Mouse (Mus musculus) erythroblast, adult 5-6 weeks (primary cell): ENCODE measurements around the gene Gm13089. TPM values are rescaled to one million over a fixed set of nuclear protein-coding genes. Genes with fewer than 3 reads are reported as not detected.
"Not testable (repeated sequence)": the region's sequence is repeated elsewhere in the genome, so short reads cannot be mapped to it uniquely, and the experiment has no call there.

Source experiments
- ATAC-seq: replicated peaks from 2 replicates; pipeline ENCODE4 v1.8.0; 2016; ENCODE audit warnings: moderate number of reproducible peaks, mild to moderate bottlenecking, moderate TSS enrichment, inconsistent platforms; ENCODE audit not compliant: poor library complexity, low FRiP score, severe bottlenecking
- total RNA-seq, 2 experiments: library from RNA; stranded (forward) in 1 of 2; stranded (reverse) in 1 of 2; fragments of 150-400 nt in 1 of 2; fragments of 200-764, 138-1000 nt in 1 of 2; gene quantifications; 2 replicates each; pipeline versions ENCODE4 v1.2.3 to v1.2.4; 2015 to 2017; ENCODE audit warnings: low replicate concordance in 2 of 2

The Gm13089 gene
- total RNA-seq (2015; ENCODE audit: low replicate concordance) (not detected in 2 replicates), total RNA-seq (2017; ENCODE audit: low replicate concordance) (not detected in 2 replicates)

DNA sequence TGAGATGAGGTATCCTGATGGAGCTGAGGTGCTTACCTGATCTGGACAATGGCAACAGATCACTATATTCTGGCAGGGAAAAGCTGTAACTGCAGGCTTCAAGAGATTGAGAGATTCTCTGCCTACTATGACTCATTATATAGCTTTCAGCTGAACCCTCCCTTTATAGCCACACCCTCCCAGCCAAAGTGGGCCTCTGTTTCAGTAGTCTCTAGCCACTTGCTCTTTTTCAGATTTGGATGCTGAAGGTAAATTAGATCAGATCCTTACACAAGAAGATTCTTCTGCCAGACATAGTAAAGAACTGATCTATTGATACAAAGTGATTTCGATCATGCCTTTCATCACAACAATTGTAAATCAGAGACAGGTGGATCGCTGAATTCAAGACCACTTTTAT is at the start of gene Gm13089:
Gm13089 (minus strand) TSS at position 101 of the 400 bp plus-strand sequence.
- ATAC-seq = no peak

DNA sequence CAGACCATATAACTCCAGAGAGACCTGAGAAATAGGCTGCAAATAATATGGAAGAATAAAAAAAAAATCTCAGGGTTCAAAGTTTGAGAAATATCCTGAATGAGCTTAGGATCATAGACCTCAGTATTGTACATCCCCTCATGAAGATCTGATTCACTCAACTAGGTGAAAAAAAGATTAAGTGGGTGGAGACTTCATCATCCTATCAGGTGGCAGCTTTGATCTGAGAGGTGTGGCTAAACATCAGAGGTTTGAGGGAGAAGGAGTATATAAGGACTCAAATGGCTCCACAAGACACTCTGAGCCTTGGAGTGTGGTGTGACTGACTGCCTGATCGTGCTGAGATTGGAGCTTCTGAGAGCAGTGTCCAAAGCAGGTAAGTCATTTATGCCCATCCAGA is 16.6 kb upstream of the Gm13089 start, which contains the start of gene Gm13078:
Gm13078 (plus strand) TSS at position 301 of the 400 bp plus-strand sequence.
- no peak for ATAC-seq

DNA sequence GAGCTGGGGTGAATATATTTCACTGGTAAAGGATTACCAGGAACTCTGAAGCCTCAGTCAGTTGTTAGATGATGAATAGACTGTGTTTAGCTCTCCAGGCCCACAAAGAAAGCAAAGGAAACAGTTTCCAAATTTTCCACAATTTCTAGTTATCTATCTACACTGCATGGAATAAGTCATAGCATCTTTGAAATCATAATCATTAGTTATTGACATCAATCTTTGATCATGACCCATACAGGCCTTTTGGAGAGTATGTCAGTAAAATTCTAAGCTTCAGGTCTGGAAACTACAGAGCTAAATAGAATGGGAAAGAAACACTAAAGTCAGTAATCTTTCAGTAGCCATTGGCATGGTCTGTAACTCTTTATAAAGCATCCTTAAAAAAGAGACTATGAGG is 45.4 kb downstream of the Gm13089 start, which contains the start of gene Gm13088:
Gm13088 (minus strand) TSS at position 101 of the 400 bp plus-strand sequence.
- not testable (repeated sequence) for ATAC-seq

Other genes with a start within 250 kb of the Gm13089 start
- gene Gm13043, start 191.4 kb downstream of the Gm13089 start, total RNA-seq (2015; ENCODE audit: low replicate concordance) = not detected in 2 replicates
- gene Gm13043, start 191.4 kb downstream of the Gm13089 start, total RNA-seq (2017; ENCODE audit: low replicate concordance) = not detected in 2 replicates
- not detected in 2 replicates for gene Gm13040, start 166.8 kb downstream of the Gm13089 start, total RNA-seq (2015; ENCODE audit: low replicate concordance)
- not detected in 2 replicates for gene Gm13040, start 166.8 kb downstream of the Gm13089 start, total RNA-seq (2017; ENCODE audit: low replicate concordance)
- gene BC080695, start 151.0 kb downstream of the Gm13089 start, total RNA-seq (2015; ENCODE audit: low replicate concordance) = not detected in 2 replicates
- not detected in 2 replicates for gene BC080695, start 151.0 kb downstream of the Gm13089 start, total RNA-seq (2017; ENCODE audit: low replicate concordance)
- gene Gm13057, start 151.0 kb downstream of the Gm13089 start, total RNA-seq (2015; ENCODE audit: low replicate concordance) = not detected in 2 replicates
- not detected in 2 replicates for gene Gm13057, start 151.0 kb downstream of the Gm13089 start, total RNA-seq (2017; ENCODE audit: low replicate concordance)
- not detected in 2 replicates for gene Gm13083, start 87.7 kb downstream of the Gm13089 start, total RNA-seq (2015; ENCODE audit: low replicate concordance)
- gene Gm13083, start 87.7 kb downstream of the Gm13089 start, total RNA-seq (2017; ENCODE audit: low replicate concordance) = not detected in 2 replicates
- not detected in 2 replicates for gene Gm13088, start 45.5 kb downstream of the Gm13089 start, total RNA-seq (2015; ENCODE audit: low replicate concordance)
- gene Gm13088, start 45.5 kb downstream of the Gm13089 start, total RNA-seq (2017; ENCODE audit: low replicate concordance) = not detected in 2 replicates
- gene Gm13078, start 16.7 kb upstream of the Gm13089 start, total RNA-seq (2015; ENCODE audit: low replicate concordance) = not detected in 2 replicates
- not detected in 2 replicates for gene Gm13078, start 16.7 kb upstream of the Gm13089 start, total RNA-seq (2017; ENCODE audit: low replicate concordance)
- not detected in 2 replicates for gene Gm13023, start 86.6 kb upstream of the Gm13089 start, total RNA-seq (2015; ENCODE audit: low replicate concordance)
- not detected in 2 replicates for gene Gm13023, start 86.6 kb upstream of the Gm13089 start, total RNA-seq (2017; ENCODE audit: low replicate concordance)
- gene Gm13084, start 113.4 kb upstream of the Gm13089 start, total RNA-seq (2015; ENCODE audit: low replicate concordance) = not detected in 2 replicates
- not detected in 2 replicates for gene Gm13084, start 113.4 kb upstream of the Gm13089 start, total RNA-seq (2017; ENCODE audit: low replicate concordance)
- not detected in 2 replicates for gene Gm13103, start 143.8 kb upstream of the Gm13089 start, total RNA-seq (2015; ENCODE audit: low replicate concordance)
- not detected in 2 replicates for gene Gm13103, start 143.8 kb upstream of the Gm13089 start, total RNA-seq (2017; ENCODE audit: low replicate concordance)
- not detected in 2 replicates for gene Pramef6, start 197.7 kb upstream of the Gm13089 start, total RNA-seq (2015; ENCODE audit: low replicate concordance)
- not detected in 2 replicates for gene Pramef6, start 197.7 kb upstream of the Gm13089 start, total RNA-seq (2017; ENCODE audit: low replicate concordance)
- gene Pramef25, start 248.3 kb upstream of the Gm13089 start, total RNA-seq (2015; ENCODE audit: low replicate concordance) = not detected in 2 replicates
- not detected in 2 replicates for gene Pramef25, start 248.3 kb upstream of the Gm13089 start, total RNA-seq (2017; ENCODE audit: low replicate concordance)